Comparison of ENCODE assay signal across 9 mouse cellular contexts in the genomic region with DNA sequence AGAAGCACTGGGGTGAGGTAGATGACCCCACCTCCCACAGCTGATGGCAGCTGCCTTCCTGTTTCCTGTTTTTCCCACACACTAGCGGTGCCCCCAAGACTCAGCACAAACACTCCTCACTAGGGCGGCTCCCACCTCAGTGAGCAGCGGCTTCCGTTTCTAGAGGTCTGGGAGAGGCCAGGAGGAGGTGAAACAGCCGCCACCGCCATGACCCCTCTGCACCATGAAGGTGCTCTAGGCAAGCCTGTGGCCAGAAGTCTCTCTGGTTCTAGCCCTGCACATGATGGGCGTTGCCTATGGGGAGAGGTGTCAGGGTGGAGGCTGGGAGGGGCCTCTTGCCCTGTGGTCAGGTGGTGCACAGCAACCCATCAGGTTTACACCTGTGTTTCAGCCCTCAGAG. TPM values are rescaled to one million over a fixed set of nuclear protein-coding genes. Genes with fewer than 3 reads are reported as not detected.
DNase-seq lines count a peak whose midpoint lies in the region; ATAC-seq and TF ChIP-seq lines count a peak whose summit lies in the region.
"Had no signal": no experiment of that assay in that cellular context is flagged by ENCODE, and none has a peak within 500 bp of the region (broad histone marks: within the 10 kb centered on the region; RNA-seq: fewer than 3 reads in every experiment).

No protein-coding gene starts in this region.

- no peak for ATAC-seq in heart, embryonic 11.5 days (replicated peaks; ENCODE audit: insufficient number of reproducible peaks, low FRiP score, low TSS enrichment)
- ATAC-seq in hematopoietic stem cell, adult 5-6 weeks (replicated peaks in 1 of 2; ENCODE audit: insufficient read depth in 1 of 2, low FRiP score in 2 of 2, low TSS enrichment in 1 of 2, low read depth in 1 of 2, poor library complexity in 2 of 2, severe bottlenecking in 2 of 2): peak; percentile 72 to 79
- peak; percentile 64 for ATAC-seq in lung, embryonic 16.5 days (ENCODE audit: low read depth)
- ATAC-seq in stomach, postnatal 0 days (ENCODE audit: low FRiP score, low TSS enrichment): peak; percentile 50
- ATAC-seq in forebrain, embryonic 11.5 days (replicated peaks; ENCODE audit: low FRiP score): no peak

- TF ChIP-seq EP300 in heart, adult 2 months (IDR thresholded peaks at IDR 0.05; ENCODE audit: insufficient read depth, low read depth, low read length): 0 out of 2 replicates have a peak, but pooled peaks have one; percentile 14
- no peak for TF ChIP-seq EP300 in stomach, postnatal 0 days (optimal IDR thresholded peaks at IDR 0.05)

- H3K4me1 ChIP-seq in heart, adult 2 months (ENCODE audit: control insufficient read depth, insufficient read depth, low read length): peaks cover 11% of the 10 kb centered on the region
- peaks cover 5% of the 10 kb centered on the region; the same call in 1 of the 2 replicates for H3K4me1 ChIP-seq in heart, embryonic 11.5 days (ENCODE audit: control insufficient read depth, insufficient read depth, low read length)
- H3K4me1 ChIP-seq in lung, embryonic 16.5 days (replicated peaks; ENCODE audit: control insufficient read depth, insufficient read depth, low read length): peaks cover 7% of the 10 kb centered on the region; the same call in 1 of the 2 replicates
- no peaks in the 10 kb centered on the region for H3K4me1 ChIP-seq in stomach, postnatal 0 days (replicated peaks; ENCODE audit: control insufficient read depth, insufficient read depth)
- H3K4me1 ChIP-seq in forebrain, embryonic 11.5 days (replicated peaks; ENCODE audit: control insufficient read depth, insufficient read depth, low read length): no peaks in the 10 kb centered on the region
- peaks cover 11% of the 10 kb centered on the region for H3K4me1 ChIP-seq in cerebellum, adult 2 months (ENCODE audit: control insufficient read depth, insufficient read depth, low read length)

- no peak overlapping the region; the same call in 1 of the 2 replicates for H3K4me3 ChIP-seq in heart, adult 2 months
- H3K4me3 ChIP-seq in heart, embryonic 11.5 days (ENCODE audit: low read depth, low read length): no peak overlapping the region
- no peak overlapping the region for H3K4me3 ChIP-seq in lung, embryonic 16.5 days (ENCODE audit: low read length)
- no peak overlapping the region for H3K4me3 ChIP-seq in stomach, postnatal 0 days (ENCODE audit: low read depth, low read length)
- no peak overlapping the region for H3K4me3 ChIP-seq in forebrain, embryonic 11.5 days (ENCODE audit: low read depth, low read length)
- no peak overlapping the region for H3K4me3 ChIP-seq in cerebellum, adult 2 months (replicated peaks; ENCODE audit: insufficient read depth, low read depth, low read length)
- H3K4me3 ChIP-seq: heart, embryonic 13.5 days had no signal

- peak; percentile 62 to 77 for DNase-seq in heart, adult 2 months
- peak; percentile 33 for DNase-seq in stomach, postnatal 0 days (ENCODE audit: low spot score)
- no peak for DNase-seq in forebrain, embryonic 11.5 days (ENCODE audit: low spot score)
- no peak for DNase-seq in ovary, postnatal 10 days (ENCODE audit: low spot score)
- DNase-seq in cerebellum, adult 2 months: no peak

- peak overlapping the region; percentile 61 for H3K27ac ChIP-seq in heart, adult 2 months
- H3K27ac ChIP-seq in heart, embryonic 11.5 days (ENCODE audit: low read depth, low read length): no peak overlapping the region; the same call in 1 of the 2 replicates
- H3K27ac ChIP-seq in lung, embryonic 16.5 days (ENCODE audit: low read length): 0 out of 2 replicates have a peak overlapping the region, but pooled peaks have one; percentile 41
- no peak overlapping the region for H3K27ac ChIP-seq in stomach, postnatal 0 days (replicated peaks)
- H3K27ac ChIP-seq in forebrain, embryonic 11.5 days (ENCODE audit: low read depth, low read length): no peak overlapping the region
- H3K27ac ChIP-seq in cerebellum, adult 2 months (ENCODE audit: insufficient read depth, low read length): no peak overlapping the region
- H3K27ac ChIP-seq: heart, embryonic 13.5 days had no signal

- intact Hi-C loops in heart, adult 2 months (cut with DNase I): loop anchor here (5.0 kb wide), 1 partner anchor 77 kb away; a partner anchor contains a TSS

- no peaks in the 10 kb centered on the region for H3K9me3 ChIP-seq in heart, embryonic 11.5 days (replicated peaks; ENCODE audit: control insufficient read depth, low read length)
- no peaks in the 10 kb centered on the region for H3K9me3 ChIP-seq in lung, embryonic 16.5 days (ENCODE audit: control insufficient read depth, low read length)
- H3K9me3 ChIP-seq in stomach, postnatal 0 days (ENCODE audit: control insufficient read depth, low read length): no peaks in the 10 kb centered on the region
- no peaks in the 10 kb centered on the region for H3K9me3 ChIP-seq in forebrain, embryonic 11.5 days (ENCODE audit: control insufficient read depth, low read length)
- H3K9me3 ChIP-seq: heart, embryonic 13.5 days had no signal

- H3K27me3 ChIP-seq in heart, adult 2 months (ENCODE audit: control insufficient read depth, insufficient read depth, low read length): no peaks in the 10 kb centered on the region
- no peaks in the 10 kb centered on the region for H3K27me3 ChIP-seq in heart, embryonic 11.5 days (ENCODE audit: control insufficient read depth, insufficient read depth, low read length)
- no peaks in the 10 kb centered on the region for H3K27me3 ChIP-seq in lung, embryonic 16.5 days (ENCODE audit: control insufficient read depth, insufficient read depth, low read depth, low read length)
- H3K27me3 ChIP-seq in stomach, postnatal 0 days (ENCODE audit: control insufficient read depth, insufficient read depth, low read length): no peaks in the 10 kb centered on the region
- H3K27me3 ChIP-seq in forebrain, embryonic 11.5 days (ENCODE audit: control insufficient read depth, insufficient read depth, low read length): no peaks in the 10 kb centered on the region
- no peaks in the 10 kb centered on the region for H3K27me3 ChIP-seq in cerebellum, adult 2 months (ENCODE audit: control insufficient read depth, insufficient read depth, low read length)
- H3K27me3 ChIP-seq: heart, embryonic 13.5 days had no signal

- no peaks in the 10 kb centered on the region for H3K36me3 ChIP-seq in heart, adult 2 months (ENCODE audit: control insufficient read depth, insufficient read depth, low read length)
- peaks cover 6% of the 10 kb centered on the region; the same call in 1 of the 2 replicates for H3K36me3 ChIP-seq in heart, embryonic 11.5 days (ENCODE audit: control insufficient read depth, insufficient read depth, low read length)
- peaks cover 18% of the 10 kb centered on the region for H3K36me3 ChIP-seq in lung, embryonic 16.5 days (ENCODE audit: control insufficient read depth, insufficient read depth, low read length)
- H3K36me3 ChIP-seq in stomach, postnatal 0 days (ENCODE audit: control insufficient read depth, insufficient read depth, low read length): peaks cover 10% of the 10 kb centered on the region
- H3K36me3 ChIP-seq in forebrain, embryonic 11.5 days (ENCODE audit: control insufficient read depth, insufficient read depth, low read length): no peaks in the 10 kb centered on the region

- H3K9ac ChIP-seq in heart, adult 2 months (ENCODE audit: low read depth, low read length): no peak overlapping the region
- H3K9ac ChIP-seq in heart, embryonic 11.5 days (ENCODE audit: low read depth, low read length): no peak overlapping the region
- no peak overlapping the region for H3K9ac ChIP-seq in lung, embryonic 16.5 days (ENCODE audit: low read length)
- no peak overlapping the region for H3K9ac ChIP-seq in stomach, postnatal 0 days (ENCODE audit: low read length)
- no peak overlapping the region for H3K9ac ChIP-seq in forebrain, embryonic 11.5 days (ENCODE audit: low read length)
- H3K9ac ChIP-seq: heart, embryonic 13.5 days had no signal

- no peaks in the 10 kb centered on the region for H3K79me2 ChIP-seq in heart, adult 2 months (replicated peaks; ENCODE audit: control insufficient read depth, insufficient read depth, low read length)

- TF ChIP-seq POLR2A in heart, adult 2 months (IDR thresholded peaks at IDR 0.05; ENCODE audit: insufficient read depth, low read depth, low read length): no peak
- no peak for TF ChIP-seq POLR2A in cerebellum, adult 2 months (IDR thresholded peaks at IDR 0.05; ENCODE audit: borderline replicate concordance, insufficient read depth, low read length)

- WGBS in heart, adult 2 months: 43% methylated on average over 7 of the region's 7 CpGs
- 50% methylated on average over 7 of the region's 7 CpGs for WGBS in heart, embryonic 11.5 days (ENCODE audit: insufficient replicate concordance)
- 48% methylated on average over 7 of the region's 7 CpGs for WGBS in lung, embryonic 16.5 days
- 67% methylated on average over 7 of the region's 7 CpGs for WGBS in stomach, postnatal 0 days
- WGBS in forebrain, embryonic 11.5 days: 81% methylated on average over 7 of the region's 7 CpGs
- 81% methylated on average over 7 of the region's 7 CpGs for WGBS in cerebellum, adult 2 months

- TF ChIP-seq CTCF in heart, adult 2 months (IDR thresholded peaks at IDR 0.05): no peak
- no peak for TF ChIP-seq CTCF in stomach, postnatal 0 days (IDR thresholded peaks at IDR 0.05; ENCODE audit: low read depth)
- no peak for TF ChIP-seq CTCF in cerebellum, adult 2 months (IDR thresholded peaks at IDR 0.05; ENCODE audit: borderline replicate concordance, insufficient read depth, low read depth, low read length)

- H3K4me2 ChIP-seq in heart, embryonic 11.5 days: no peak overlapping the region
- H3K4me2 ChIP-seq in lung, embryonic 16.5 days (ENCODE audit: low read depth, low read length): 0 out of 2 replicates have a peak overlapping the region, but pooled peaks have one; percentile 1
- H3K4me2 ChIP-seq in stomach, postnatal 0 days (replicated peaks; ENCODE audit: low read depth): no peak overlapping the region
- no peak overlapping the region for H3K4me2 ChIP-seq in forebrain, embryonic 11.5 days (ENCODE audit: low read depth, low read length, severe bottlenecking)
- H3K4me2 ChIP-seq: heart, embryonic 13.5 days had no signal

RNA-seq across cellular contexts. Expression of a gene that starts 37.9 kb away (rescaled TPM):
- not detected for total RNA-seq in heart, adult 2 months (2021)
- polyA plus RNA-seq in heart, adult 2 months (2012; rRNA removed): 0.32 and 0.45 TPM in 2 replicates
- polyA plus RNA-seq in heart, embryonic 11.5 days (2014; fragmentation: Nextera tagmentation; extraction: Ambion mirVana): not detected in 2 replicates
- total RNA-seq in hematopoietic stem cell, adult 5-6 weeks (2017): 0.38 TPM in 1 of 2 replicates, not detected in the other
- not detected in 2 replicates for polyA plus RNA-seq in lung, embryonic 16.5 days (2015; fragmentation: Nextera tagmentation; extraction: Ambion mirVana)
- polyA plus RNA-seq in stomach, postnatal 0 days (2015; fragmentation: Nextera tagmentation; extraction: Ambion mirVana): not detected in 2 replicates
- not detected in 2 replicates for polyA plus RNA-seq in forebrain, embryonic 11.5 days (2014; fragmentation: Nextera tagmentation; extraction: Ambion mirVana)
- polyA plus RNA-seq in cerebellum, adult 2 months (2012; rRNA removed): 0.18 TPM in 1 of 2 replicates, not detected in the other
- polyA plus RNA-seq: heart, embryonic 13.5 days had no signal

Comparison
In these comparisons a context has a peak if more than half of its experiments do, and no peak if none do; other contexts are left out.
1. H3K27ac ChIP-seq: peak in heart, adult 2 months (single experiment) and lung, embryonic 16.5 days (single experiment); none in heart, embryonic 11.5 days (single experiment), stomach, postnatal 0 days (single experiment), forebrain, embryonic 11.5 days (single experiment) and cerebellum, adult 2 months (single experiment).
2. DNase-seq: peak in heart, adult 2 months (2 of 2) and stomach, postnatal 0 days (single experiment); none in forebrain, embryonic 11.5 days (single experiment), ovary, postnatal 10 days (single experiment) and cerebellum, adult 2 months (0 of 2).
3. ATAC-seq: peak in hematopoietic stem cell, adult 5-6 weeks (2 of 2), lung, embryonic 16.5 days (single experiment) and stomach, postnatal 0 days (single experiment); none in heart, embryonic 11.5 days (single experiment) and forebrain, embryonic 11.5 days (single experiment).